Mouse (Mus musculus): ENCODE data around the gene Tmem248.

DNA sequence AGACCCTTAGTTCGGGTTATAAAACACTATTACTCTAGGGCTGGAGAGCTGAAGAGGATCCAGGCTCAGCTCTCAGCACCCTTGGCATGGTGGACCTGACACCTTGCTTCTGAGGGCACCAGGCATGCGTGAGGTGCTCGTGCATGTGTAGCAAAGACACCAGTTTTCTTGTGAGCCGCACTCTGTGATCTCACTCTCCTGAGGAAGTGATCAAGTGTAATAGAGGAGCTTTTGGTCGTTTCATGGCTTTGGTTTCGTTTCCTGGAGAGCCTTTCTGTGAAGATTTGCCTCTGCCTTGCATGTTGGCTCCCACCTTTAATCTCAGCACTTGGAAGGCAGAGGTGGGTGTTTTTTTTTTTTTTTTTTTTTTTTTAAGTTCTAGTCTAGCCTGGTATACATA is 12.3 kb upstream of the Tmem248 start:
- TF ChIP-seq CTCF (IDR thresholded peaks at IDR 0.05; ENCODE audit: insufficient read depth, low read length), result no peak
- TF ChIP-seq POLR2A (IDR thresholded peaks at IDR 0.05; ENCODE audit: borderline replicate concordance, extremely low read depth, low read depth, low read length), result no peak

All from lung, adult 2 months (tissue).